26 mouse cellular contexts compared by ENCODE assay signal in genomic region chr8:70405189-70405588, GRCm38 (mm10). TPM values are rescaled to one million over a fixed set of nuclear protein-coding genes. Genes with fewer than 3 reads are reported as not detected.
DNase-seq lines count a peak whose midpoint lies in the region; ATAC-seq and TF ChIP-seq lines count a peak whose summit lies in the region.
"Had no signal": no experiment of that assay in that cellular context is flagged by ENCODE, and none has a peak within 500 bp of the region (broad histone marks: within the 10 kb centered on the region; RNA-seq: fewer than 3 reads in every experiment).

No protein-coding gene starts in this region.

- no peaks in the 10 kb centered on the region for H3K9me3 ChIP-seq in kidney, embryonic 14.5 days (ENCODE audit: control insufficient read depth, low read length)
- no peaks in the 10 kb centered on the region for H3K9me3 ChIP-seq in embryonic facial prominence, embryonic 10.5 days
- H3K9me3 ChIP-seq in intestine, embryonic 16.5 days (ENCODE audit: control insufficient read depth, low read length), result no peaks in the 10 kb centered on the region
- H3K9me3 ChIP-seq: forebrain, embryonic 13.5 days; heart, embryonic 10.5 days; heart, embryonic 15.5 days had no signal

- no peak for DNase-seq in kidney, adult 18-20 months
- no peak for DNase-seq in layer of hippocampus, adult 2 months (ENCODE audit: low spot score in 2 of 2)
- no peak for DNase-seq in layer of hippocampus, adult 9-11 months
- DNase-seq in embryonic facial prominence, embryonic 10.5 days (ENCODE audit: low spot score), result no peak
- DNase-seq: adrenal gland, postnatal 25 days; cerebellum, adult 11-12 months; cerebellum, postnatal 10 days; gastrocnemius, postnatal 10 days; lung, adult 2 months; right cerebral cortex, adult 18-20 months; spleen, adult 18-20 months; thymus, adult 2 months; thymus, postnatal 36 days had no signal

- H3K27me3 ChIP-seq in kidney, embryonic 14.5 days (ENCODE audit: control insufficient read depth, insufficient read depth, low read length), result no peaks in the 10 kb centered on the region
- no peaks in the 10 kb centered on the region for H3K27me3 ChIP-seq in embryonic facial prominence, embryonic 10.5 days (replicated peaks; ENCODE audit: low read depth, poor library complexity, severe bottlenecking)
- H3K27me3 ChIP-seq in intestine, embryonic 16.5 days (replicated peaks; ENCODE audit: control insufficient read depth, insufficient read depth, low read length), result no peaks in the 10 kb centered on the region
- H3K27me3 ChIP-seq: forebrain, embryonic 13.5 days; heart, embryonic 15.5 days had no signal

- no peak overlapping the region for H3K4me2 ChIP-seq in kidney, embryonic 14.5 days (replicated peaks; ENCODE audit: low read depth, low read length)
- H3K4me2 ChIP-seq in intestine, embryonic 16.5 days (ENCODE audit: low read depth, low read length), result peak overlapping the region; percentile 26
- H3K4me2 ChIP-seq: forebrain, embryonic 13.5 days; heart, embryonic 15.5 days; hindbrain, embryonic 14.5 days; midbrain, embryonic 11.5 days had no signal

- no peak for TF ChIP-seq CTCF in layer of hippocampus, adult 2 months (conservative IDR thresholded peaks at IDR 0.05)

- H3K27ac ChIP-seq in kidney, embryonic 14.5 days (ENCODE audit: low read depth, low read length), result 0 out of 2 replicates have a peak overlapping the region, but pooled peaks have one; percentile 24
- H3K27ac ChIP-seq in layer of hippocampus, adult 2 months, result peak overlapping the region; percentile 77; the same call in 1 of the 2 replicates
- H3K27ac ChIP-seq in embryonic facial prominence, embryonic 10.5 days (replicated peaks), result 0 out of 2 replicates have a peak overlapping the region, but pooled peaks have one; percentile 24
- H3K27ac ChIP-seq in intestine, embryonic 16.5 days (ENCODE audit: low read length), result peak overlapping the region; percentile 92
- H3K27ac ChIP-seq: forebrain, embryonic 13.5 days; heart, embryonic 10.5 days; heart, embryonic 15.5 days; hindbrain, embryonic 14.5 days had no signal

- peaks cover 7% of the 10 kb centered on the region; the same call in 1 of the 2 replicates for H3K36me3 ChIP-seq in kidney, embryonic 14.5 days (ENCODE audit: control insufficient read depth, insufficient read depth, low read length)
- H3K36me3 ChIP-seq in embryonic facial prominence, embryonic 10.5 days (replicated peaks), result peaks cover 21% of the 10 kb centered on the region
- H3K36me3 ChIP-seq in intestine, embryonic 16.5 days (ENCODE audit: control insufficient read depth, insufficient read depth, low read length), result peaks cover 2% of the 10 kb centered on the region; the same call in 1 of the 2 replicates

- H3K4me3 ChIP-seq in kidney, embryonic 14.5 days (ENCODE audit: low read length), result no peak overlapping the region
- no peak overlapping the region for H3K4me3 ChIP-seq in layer of hippocampus, adult 2 months
- no peak overlapping the region for H3K4me3 ChIP-seq in embryonic facial prominence, embryonic 10.5 days
- no peak overlapping the region for H3K4me3 ChIP-seq in intestine, embryonic 16.5 days (ENCODE audit: low read length)
- H3K4me3 ChIP-seq: forebrain, embryonic 13.5 days; heart, embryonic 10.5 days; heart, embryonic 15.5 days had no signal

- peaks cover 45% of the 10 kb centered on the region for H3K4me1 ChIP-seq in kidney, embryonic 14.5 days (ENCODE audit: control insufficient read depth, insufficient read depth, low read length)
- peaks cover 45% of the 10 kb centered on the region for H3K4me1 ChIP-seq in embryonic facial prominence, embryonic 10.5 days
- peaks cover 51% of the 10 kb centered on the region for H3K4me1 ChIP-seq in intestine, embryonic 16.5 days (ENCODE audit: control insufficient read depth, insufficient read depth, low read length)

- 9% methylated on average over 7 of the region's 7 CpGs for WGBS in kidney, embryonic 14.5 days
- 30% methylated on average over 7 of the region's 7 CpGs for WGBS in embryonic facial prominence, embryonic 10.5 days
- 25% methylated on average over 7 of the region's 7 CpGs for WGBS in intestine, embryonic 16.5 days

- ATAC-seq in kidney, embryonic 14.5 days (ENCODE audit: low FRiP score, low TSS enrichment), result no peak
- peak; percentile 50 for ATAC-seq in intestine, embryonic 16.5 days
- ATAC-seq in granulocyte monocyte progenitor cell, adult 5-6 weeks (replicated peaks; ENCODE audit: poor library complexity, severe bottlenecking), result no peak
- ATAC-seq: CD4-positive, CD25-positive, alpha-beta regulatory T cell, adult 4 months; forebrain, embryonic 13.5 days; inflammation-experienced regulatory T-cells, adult 6 months; midbrain, embryonic 16.5 days had no signal

- H3K9ac ChIP-seq in kidney, embryonic 14.5 days (ENCODE audit: low read depth, low read length), result no peak overlapping the region
- H3K9ac ChIP-seq in intestine, embryonic 16.5 days (ENCODE audit: low read depth, low read length), result peak overlapping the region; percentile 51
- H3K9ac ChIP-seq: forebrain, embryonic 13.5 days; heart, embryonic 15.5 days; hindbrain, embryonic 14.5 days had no signal

RNA-seq across cellular contexts. Expression of gene Comp, which starts 31.8 kb away (rescaled TPM):
- polyA plus RNA-seq in kidney, embryonic 14.5 days (2014; fragmentation: Nextera tagmentation; extraction: Ambion mirVana), result 0.14 and 0.26 TPM in 2 replicates
- under 1 TPM; 0.29 to 0.56 TPM for total RNA-seq in layer of hippocampus, adult 2 months (2021)
- 0.19 and 0.37 TPM in 2 replicates for polyA plus RNA-seq in embryonic facial prominence, embryonic 10.5 days (2016; fragmentation: Nextera tagmentation; extraction: Ambion mirVana)
- 0.39 and 0.51 TPM in 2 replicates for polyA plus RNA-seq in intestine, embryonic 16.5 days (2015; fragmentation: Nextera tagmentation; extraction: Ambion mirVana)
- 0.88 TPM in 1 of 2 replicates, not detected in the other for total RNA-seq in granulocyte monocyte progenitor cell, adult 5-6 weeks (2014; fragmentation: Nextera tagmentation)
- total RNA-seq in granulocyte monocyte progenitor cell, adult 5-6 weeks (2017), result not detected in 2 replicates
- total RNA-seq: liver, adult 2 months; megakaryocyte progenitor cell, adult 5-6 weeks had no signal
- polyA plus RNA-seq: liver, adult 2 months; midbrain, embryonic 11.5 days had no signal

RNA-seq across cellular contexts. Expression of gene Crtc1, which starts 34.2 kb away (rescaled TPM):
- polyA plus RNA-seq in kidney, embryonic 14.5 days (2014; fragmentation: Nextera tagmentation; extraction: Ambion mirVana), result 15.5 and 21.2 TPM in 2 replicates
- total RNA-seq in layer of hippocampus, adult 2 months (2021), result 100 to 1,000 TPM; 191 to 208 TPM
- polyA plus RNA-seq in embryonic facial prominence, embryonic 10.5 days (2016; fragmentation: Nextera tagmentation; extraction: Ambion mirVana), result 17.3 and 20.6 TPM in 2 replicates
- polyA plus RNA-seq in intestine, embryonic 16.5 days (2015; fragmentation: Nextera tagmentation; extraction: Ambion mirVana), result 12.9 and 16.4 TPM in 2 replicates
- 7.4 and 19.5 TPM in 2 replicates for total RNA-seq in granulocyte monocyte progenitor cell, adult 5-6 weeks (2014; fragmentation: Nextera tagmentation)
- total RNA-seq in granulocyte monocyte progenitor cell, adult 5-6 weeks (2017), result 2.3 and 4.8 TPM in 2 replicates

RNA-seq across cellular contexts. Expression of gene Upf1, which starts 52.1 kb away (rescaled TPM):
- 21.8 and 24.2 TPM in 2 replicates for polyA plus RNA-seq in kidney, embryonic 14.5 days (2014; fragmentation: Nextera tagmentation; extraction: Ambion mirVana)
- total RNA-seq in layer of hippocampus, adult 2 months (2021), result 10 to 100 TPM; 67.7 to 68.7 TPM
- 21.9 and 22.1 TPM in 2 replicates for polyA plus RNA-seq in embryonic facial prominence, embryonic 10.5 days (2016; fragmentation: Nextera tagmentation; extraction: Ambion mirVana)
- polyA plus RNA-seq in intestine, embryonic 16.5 days (2015; fragmentation: Nextera tagmentation; extraction: Ambion mirVana), result 6.8 and 7.4 TPM in 2 replicates
- total RNA-seq in granulocyte monocyte progenitor cell, adult 5-6 weeks (2014; fragmentation: Nextera tagmentation), result 30.6 and 33.7 TPM in 2 replicates
- 24.2 and 30.8 TPM in 2 replicates for total RNA-seq in granulocyte monocyte progenitor cell, adult 5-6 weeks (2017)

Comparison
In these comparisons a context has a peak if more than half of its experiments do, and no peak if none do; other contexts are left out.
1. H3K27ac ChIP-seq: peak in every context shown above with its lines; median percentile 92 in intestine, embryonic 16.5 days; 77 in layer of hippocampus, adult 2 months; 24 in kidney, embryonic 14.5 days; 24 in embryonic facial prominence, embryonic 10.5 days.